Mouse (Mus musculus) cerebral cortex, adult 2 months (tissue): ENCODE results near the gene Ncl.

ENCODE experiments used
- WGBS: fragments of 180-500 bp; shearing (Covaris S2); methylation state at CpG from one replicate; pipeline ENCODE4 v1.1.7; 2018; 5-methylcytosine and 5-hydroxymethylcytosine counted together

Ncl gene

GRCm38 (mm10) chr1:86358906-86359797 lies at the start of gene Ncl:
Gene Ncl (minus strand): TSS chr1:86359400.
- under 1% methylated on average over 102 of the region's 102 CpGs for WGBS

- WGBS: 57% methylated on average over 10 of the region's 10 CpGs
Observed at GRCm38 (mm10) chr1:86408515-86408914, 49.3 kb upstream of the Ncl start.

- 72% methylated on average over 8 of the region's 8 CpGs for WGBS
Observed at GRCm38 (mm10) chr1:86406914-86407313, 47.7 kb upstream of the Ncl start.

- WGBS: 76% methylated on average over 4 of the region's 4 CpGs
Observed at GRCm38 (mm10) chr1:86406313-86406712, 47.1 kb upstream of the Ncl start.

GRCm38 (mm10) chr1:86404834-86405233 lies 45.6 kb upstream of the Ncl start:
- WGBS: 61% methylated on average over 5 of the region's 5 CpGs

- 89% methylated on average over 8 of the region's 8 CpGs for WGBS
Observed at GRCm38 (mm10) chr1:86400096-86400754, 41.0 kb upstream of the Ncl start.

GRCm38 (mm10) chr1:86399322-86399721 lies 40.1 kb upstream of the Ncl start:
- WGBS: 90% methylated on average over 3 of the region's 3 CpGs

- WGBS: 67% methylated on average over 7 of the region's 7 CpGs
Observed at GRCm38 (mm10) chr1:86398222-86398621, 39.0 kb upstream of the Ncl start.

- WGBS: 77% methylated on average over 8 of the region's 8 CpGs
Observed at GRCm38 (mm10) chr1:86397621-86398020, 38.4 kb upstream of the Ncl start.

GRCm38 (mm10) chr1:86395897-86396296 lies 36.7 kb upstream of the Ncl start:
- WGBS: 73% methylated on average over 7 of the region's 7 CpGs

GRCm38 (mm10) chr1:86394246-86394645 lies 35.0 kb upstream of the Ncl start:
- WGBS: 84% methylated on average over 3 of the region's 3 CpGs

- whole genome bisulfite sequencing: 83% methylated on average over 3 of the region's 3 CpGs
Observed at GRCm38 (mm10) chr1:86393219-86393618, 34.0 kb upstream of the Ncl start.

- 86% methylated on average over 2 of the region's 2 CpGs for WGBS
Observed at GRCm38 (mm10) chr1:86391425-86391824, 32.2 kb upstream of the Ncl start.

GRCm38 (mm10) chr1:86389230-86389629 lies 30.0 kb upstream of the Ncl start:
- whole genome bisulfite sequencing: under 1% methylated on average over 11 of the region's 11 CpGs

GRCm38 (mm10) chr1:86381027-86381426 lies 21.8 kb upstream of the Ncl start:
- WGBS: 29% methylated on average over 13 of the region's 13 CpGs

GRCm38 (mm10) chr1:86379161-86379569 lies 20.0 kb upstream of the Ncl start:
- WGBS: 40% methylated on average over 9 of the region's 9 CpGs

- 34% methylated on average over 6 of the region's 6 CpGs for WGBS
Observed at GRCm38 (mm10) chr1:86378662-86379061, 19.5 kb upstream of the Ncl start.

- 76% methylated on average over 5 of the region's 5 CpGs for WGBS
Observed at GRCm38 (mm10) chr1:86376354-86376753, 17.2 kb upstream of the Ncl start.

GRCm38 (mm10) chr1:86371997-86372396 lies 12.8 kb upstream of the Ncl start:
- WGBS: 44% methylated on average over 10 of the region's 10 CpGs

GRCm38 (mm10) chr1:86368086-86368485 lies 8.9 kb upstream of the Ncl start:
- WGBS: 39% methylated on average over 4 of the region's 4 CpGs

GRCm38 (mm10) chr1:86363671-86364070 lies 4.5 kb upstream of the Ncl start:
- 26% methylated on average over 6 of the region's 6 CpGs for WGBS

- WGBS: 87% methylated on average over 4 of the region's 4 CpGs
Observed at GRCm38 (mm10) chr1:86361852-86362615, 2.8 kb upstream of the Ncl start.
